In the genomic region with DNA sequence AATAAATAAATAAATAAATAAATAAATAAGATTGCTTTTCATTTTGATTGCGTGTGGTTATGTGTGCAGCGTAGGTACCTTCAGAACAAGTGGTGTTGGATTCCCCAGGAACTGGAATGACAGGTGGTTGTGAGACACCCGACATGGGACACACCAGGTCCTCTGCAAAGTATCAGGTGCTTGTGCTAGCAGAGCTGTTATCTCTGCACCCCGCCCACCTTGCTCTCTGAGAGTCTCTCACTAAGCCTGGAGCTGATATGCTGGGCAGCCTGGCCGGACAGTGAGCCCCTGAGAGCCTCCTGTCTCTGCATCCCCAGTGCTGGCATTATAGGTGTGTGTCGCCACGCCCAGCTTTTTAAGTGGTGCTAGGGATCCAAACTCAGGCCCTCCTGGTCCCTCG, we compare ENCODE assay signal across 21 mouse cellular contexts. TPM values are rescaled to one million over a fixed set of nuclear protein-coding genes. Genes with fewer than 3 reads are reported as not detected.
DNase-seq lines count a peak whose midpoint lies in the region; ATAC-seq and TF ChIP-seq lines count a peak whose summit lies in the region.
"Had no signal": no experiment of that assay in that cellular context is flagged by ENCODE, and none has a peak within 500 bp of the region (broad histone marks: within the 10 kb centered on the region; RNA-seq: fewer than 3 reads in every experiment).

No protein-coding gene starts in this region.

- peak overlapping the region; percentile 32; the same call in 1 of the 2 replicates for H3K27ac ChIP-seq in bone marrow, adult 2 months (ENCODE audit: control insufficient read depth, insufficient read depth, low read depth, low read length, poor library complexity)
- H3K27ac ChIP-seq in liver, embryonic 11.5 days (ENCODE audit: low read depth, low read length) = no peak overlapping the region
- H3K27ac ChIP-seq in hindbrain, embryonic 12.5 days = no peak overlapping the region
- H3K27ac ChIP-seq: forebrain, embryonic 13.5 days; hindbrain, embryonic 10.5 days; hindbrain, postnatal 0 days; limb, embryonic 10.5 days; lung, embryonic 15.5 days had no signal

- H3K4me2 ChIP-seq in liver, embryonic 11.5 days = no peak overlapping the region
- no peak overlapping the region for H3K4me2 ChIP-seq in hindbrain, embryonic 12.5 days (replicated peaks)
- H3K4me2 ChIP-seq: forebrain, embryonic 13.5 days; heart, embryonic 11.5 days; lung, embryonic 15.5 days; midbrain, embryonic 11.5 days had no signal

- peaks cover 5% of the 10 kb centered on the region; the same call in 1 of the 2 replicates for H3K9me3 ChIP-seq in megakaryocyte, embryonic 14.5 days
- no peaks in the 10 kb centered on the region for H3K9me3 ChIP-seq in liver, embryonic 11.5 days (ENCODE audit: control insufficient read depth, low read length)
- H3K9me3 ChIP-seq in hindbrain, embryonic 12.5 days (replicated peaks) = no peaks in the 10 kb centered on the region
- H3K9me3 ChIP-seq: forebrain, embryonic 13.5 days; limb, embryonic 10.5 days; lung, embryonic 15.5 days had no signal

- H3K27me3 ChIP-seq in megakaryocyte, embryonic 14.5 days (replicated peaks) = no peaks in the 10 kb centered on the region
- H3K27me3 ChIP-seq in liver, embryonic 11.5 days (replicated peaks; ENCODE audit: control insufficient read depth, insufficient read depth, low read length) = no peaks in the 10 kb centered on the region
- H3K27me3 ChIP-seq in hindbrain, embryonic 12.5 days = no peaks in the 10 kb centered on the region
- H3K27me3 ChIP-seq: forebrain, embryonic 13.5 days; lung, embryonic 15.5 days had no signal

- no peak for DNase-seq in liver, embryonic 11.5 days (ENCODE audit: low spot score)
- DNase-seq in testis, postnatal 14 days (ENCODE audit: low spot score) = no peak
- DNase-seq in frontal cortex, postnatal 25 days (ENCODE audit: low spot score in 2 of 2) = no peak
- DNase-seq: adrenal gland, postnatal 36 days; cerebellum, adult 8-10 months; cerebellum, postnatal 36 days; kidney, adult 18-20 months; kidney, postnatal 4 days; right cerebral cortex, adult 18-20 months; right cerebral cortex, postnatal 4 days had no signal

- H3K9ac ChIP-seq in liver, embryonic 11.5 days (ENCODE audit: low read depth, low read length) = no peak overlapping the region
- no peak overlapping the region for H3K9ac ChIP-seq in hindbrain, embryonic 12.5 days
- H3K9ac ChIP-seq: forebrain, embryonic 13.5 days; lung, embryonic 15.5 days had no signal

- 84% methylated on average over 8 of the region's 8 CpGs for WGBS in bone marrow, adult 2 months
- 75% methylated on average over 8 of the region's 8 CpGs for whole genome bisulfite sequencing in liver, embryonic 11.5 days
- WGBS in hindbrain, embryonic 12.5 days = 95% methylated on average over 8 of the region's 8 CpGs

- H3K4me3 ChIP-seq in megakaryocyte, embryonic 14.5 days (replicated peaks) = peak overlapping the region; percentile 18
- no peak overlapping the region for H3K4me3 ChIP-seq in bone marrow, adult 2 months (replicated peaks; ENCODE audit: control insufficient read depth, low read depth, low read length)
- H3K4me3 ChIP-seq in liver, embryonic 11.5 days (ENCODE audit: low read depth, low read length) = no peak overlapping the region
- no peak overlapping the region for H3K4me3 ChIP-seq in hindbrain, embryonic 12.5 days
- H3K4me3 ChIP-seq: forebrain, embryonic 13.5 days; hindbrain, embryonic 10.5 days; limb, embryonic 10.5 days; lung, embryonic 15.5 days had no signal

- TF ChIP-seq CTCF in bone marrow, adult 2 months (IDR thresholded peaks at IDR 0.05; ENCODE audit: control insufficient read depth, insufficient read depth, low read length) = no peak

- ATAC-seq in megakaryocyte, adult 5-6 weeks (ENCODE audit: poor library complexity, severe bottlenecking) = no peak
- peak; percentile 32; the same call in 1 of the 2 replicates for ATAC-seq in liver, embryonic 11.5 days (replicated peaks; ENCODE audit: low FRiP score)
- no peak for ATAC-seq in hindbrain, embryonic 12.5 days (ENCODE audit: low FRiP score)
- ATAC-seq: forebrain, embryonic 13.5 days; hindbrain, postnatal 0 days had no signal

- TF ChIP-seq POLR2A in bone marrow, adult 2 months (IDR thresholded peaks at IDR 0.05; ENCODE audit: borderline replicate concordance, control insufficient read depth, low read depth, low read length) = no peak

- peaks cover 84% of the 10 kb centered on the region for H3K36me3 ChIP-seq in megakaryocyte, embryonic 14.5 days (replicated peaks; ENCODE audit: low read length)
- H3K36me3 ChIP-seq in liver, embryonic 11.5 days (ENCODE audit: control insufficient read depth, insufficient read depth, low read length) = peaks cover 6% of the 10 kb centered on the region; the same call in 1 of the 2 replicates
- H3K36me3 ChIP-seq in hindbrain, embryonic 12.5 days = 0 out of 2 replicates have a peak, but pooled peaks cover 12% of the 10 kb centered on the region

- H3K4me1 ChIP-seq in megakaryocyte, embryonic 14.5 days = peaks cover 98% of the 10 kb centered on the region
- H3K4me1 ChIP-seq in bone marrow, adult 2 months (ENCODE audit: control insufficient read depth, insufficient read depth, low read length) = peaks cover 14% of the 10 kb centered on the region
- H3K4me1 ChIP-seq in liver, embryonic 11.5 days (replicated peaks; ENCODE audit: control insufficient read depth, insufficient read depth, low read length) = peaks cover 48% of the 10 kb centered on the region
- peaks cover 16% of the 10 kb centered on the region for H3K4me1 ChIP-seq in hindbrain, embryonic 12.5 days

RNA-seq across cellular contexts. Expression of a gene that starts 58.4 kb away (rescaled TPM):
- polyA plus RNA-seq in megakaryocyte, embryonic 14.5 days (2012; ENCODE audit: insufficient read depth, low replicate concordance) = 44.7 and 52.5 TPM in 2 replicates
- 62.0 and 64.1 TPM in 2 replicates for total RNA-seq in megakaryocyte, adult 5-6 weeks (2015)
- total RNA-seq in megakaryocyte, adult 5-6 weeks (2017) = 39.0 and 48.7 TPM in 2 replicates
- polyA plus RNA-seq in bone marrow, adult 2 months (2011; ENCODE audit: insufficient read depth, insufficient read length, low replicate concordance, missing spikeins) = 25.6 and 67.8 TPM in 2 replicates
- 19.3 and 20.6 TPM in 2 replicates for polyA plus RNA-seq in liver, embryonic 11.5 days (2014; fragmentation: Nextera tagmentation; extraction: Ambion mirVana)
- 18.7 and 19.9 TPM in 2 replicates for polyA plus RNA-seq in hindbrain, embryonic 12.5 days (2016; fragmentation: Nextera tagmentation; extraction: Ambion mirVana)
